Mouse (Mus musculus): ENCODE data around the gene Sprtn.

GRCm38 (mm10) chr8:124950069-124950456 is 52.4 kb downstream of the Sprtn start:
- no peak for TF ChIP-seq CTCF (IDR thresholded peaks at IDR 0.05; ENCODE audit: borderline replicate concordance, control insufficient read depth, extremely low read depth, insufficient read depth, low read length, poor library complexity)
- no peak for TF ChIP-seq POLR2A (IDR thresholded peaks at IDR 0.05; ENCODE audit: control insufficient read depth, extremely low read depth, insufficient read depth, low read length, poor library complexity)

All from thymus, adult 2 months (tissue).